Mouse (Mus musculus): Measurements from ENCODE around the gene Ccdc61. TPM values are rescaled to one million over a fixed set of nuclear protein-coding genes. Genes with fewer than 3 reads are reported as not detected.

Gene Ccdc61
- 32.8 and 34.6 TPM in 2 replicates for polyA plus RNA-seq (2015; fragmentation: Nextera tagmentation; extraction: Ambion mirVana)

DNA sequence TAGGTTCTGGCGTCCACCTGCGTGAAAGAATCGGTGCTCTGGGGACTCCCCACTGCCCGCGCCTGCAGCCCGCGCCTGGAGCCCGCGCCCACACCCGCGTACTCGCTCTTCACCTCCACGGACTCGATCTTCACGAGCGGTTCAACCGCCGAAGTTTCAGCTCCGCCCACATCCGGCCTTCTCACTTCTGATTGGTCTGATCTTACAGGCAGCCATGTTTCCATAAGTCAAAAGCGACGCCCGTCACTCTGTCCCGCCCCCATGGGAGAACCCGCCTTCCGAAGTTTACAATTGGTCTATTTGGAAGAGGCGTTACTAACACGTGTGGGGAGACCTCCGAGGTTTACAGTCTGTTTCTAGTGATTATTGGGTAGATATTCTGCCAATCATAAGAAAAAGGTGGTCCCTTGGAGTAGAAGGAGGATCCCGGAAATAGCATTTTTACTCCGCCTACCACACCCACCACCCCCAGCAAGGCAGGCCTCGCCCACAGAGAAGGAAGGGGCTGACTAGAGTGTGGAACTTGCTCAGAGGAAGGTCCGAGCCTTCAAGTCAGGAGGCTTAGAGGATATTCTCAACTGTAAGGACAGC lies at the start of gene Ccdc61:
Gene Ccdc61 (minus strand): TSS at position 175 of the 591 bp plus-strand sequence.
- H3K36me3 ChIP-seq, result peaks cover 5% of the 10 kb centered on the region; the same call in 1 of the 2 replicates
- no peak within 1 kb of the TSS for H3K27ac ChIP-seq
- peak within 1 kb of the TSS; percentile 76 for H3K4me3 ChIP-seq
- H3K9me3 ChIP-seq, result no peaks in the 10 kb centered on the region
- H3K4me1 ChIP-seq, result peaks cover 17% of the 10 kb centered on the region
- H3K9ac ChIP-seq, result peak within 1 kb of the TSS; percentile 75
- H3K27me3 ChIP-seq, result no peaks in the 10 kb centered on the region
- WGBS, result under 1% methylated on average over 33 of the region's 33 CpGs
- H3K4me2 ChIP-seq (replicated peaks), result peak within 1 kb of the TSS; percentile 77
- peak; percentile 99 for ATAC-seq (ENCODE audit: low FRiP score, low read depth)

DNA sequence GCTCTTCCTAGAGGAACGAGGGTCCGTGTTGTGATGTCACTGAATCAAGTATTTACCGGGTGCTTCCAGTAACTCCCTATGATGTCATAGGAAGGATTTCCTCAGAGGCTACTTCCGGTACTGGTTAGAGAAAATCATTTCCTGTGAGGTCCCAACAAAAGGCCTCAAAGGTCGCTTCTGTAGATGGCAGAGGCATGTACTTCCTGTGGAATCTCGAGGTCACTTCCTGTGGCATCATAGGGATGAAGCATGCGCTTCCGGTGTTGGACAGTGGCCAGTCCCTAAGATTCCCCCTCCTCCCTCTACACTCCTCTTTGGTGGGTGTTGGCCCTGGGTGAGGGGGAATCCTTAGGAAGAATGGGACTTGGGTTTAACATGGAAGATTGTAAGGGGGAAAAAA lies 49.2 kb upstream of the Ccdc61 start:
- WGBS, result 57% methylated on average over 8 of the region's 8 CpGs
- Histone ChIP-seq H3K9me3 (no peaks in the 10 kb centered on the region), H3K4me1 (peaks cover 21% of the 10 kb centered on the region), H3K27ac (no peak overlapping the region), H3K9ac (no peak overlapping the region), H3K4me3 (no peak overlapping the region), H3K36me3 (no peaks in the 10 kb centered on the region), H3K27me3 (peaks cover 100% of the 10 kb centered on the region), H3K4me2 (replicated peaks) (no peak overlapping the region)
- ATAC-seq (ENCODE audit: low FRiP score, low read depth), result no peak

DNA sequence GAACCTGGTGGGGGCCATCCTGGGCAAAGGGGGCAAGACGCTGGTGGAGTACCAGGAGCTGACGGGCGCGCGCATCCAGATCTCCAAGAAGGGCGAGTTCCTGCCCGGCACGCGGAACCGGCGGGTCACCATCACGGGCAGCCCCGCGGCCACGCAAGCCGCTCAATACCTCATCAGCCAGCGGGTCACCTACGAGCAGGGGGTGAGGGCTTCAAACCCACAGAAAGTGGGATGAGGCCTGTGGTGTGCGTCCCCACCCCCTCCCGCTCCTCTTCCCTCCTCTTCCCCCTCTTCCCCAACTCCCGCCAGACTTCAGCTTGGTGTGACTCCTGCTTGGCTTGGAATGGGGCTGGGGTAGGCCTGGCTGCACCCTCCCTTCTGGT lies 48.2 kb upstream of the Ccdc61 start:
- peak overlapping the region; percentile 65 for H3K4me3 ChIP-seq
- H3K27ac ChIP-seq, result no peak overlapping the region
- no peak; the same call in 1 of the 2 replicates for ATAC-seq (ENCODE audit: low FRiP score, low read depth)
- no peaks in the 10 kb centered on the region for H3K36me3 ChIP-seq
- peak overlapping the region; percentile 94 for H3K4me2 ChIP-seq (replicated peaks)
- H3K9me3 ChIP-seq, result no peaks in the 10 kb centered on the region
- WGBS, result under 1% methylated on average over 21 of the region's 21 CpGs
- peak overlapping the region; percentile 63 for H3K9ac ChIP-seq
- peaks cover 20% of the 10 kb centered on the region for H3K4me1 ChIP-seq
- H3K27me3 ChIP-seq, result peaks cover 98% of the 10 kb centered on the region

DNA sequence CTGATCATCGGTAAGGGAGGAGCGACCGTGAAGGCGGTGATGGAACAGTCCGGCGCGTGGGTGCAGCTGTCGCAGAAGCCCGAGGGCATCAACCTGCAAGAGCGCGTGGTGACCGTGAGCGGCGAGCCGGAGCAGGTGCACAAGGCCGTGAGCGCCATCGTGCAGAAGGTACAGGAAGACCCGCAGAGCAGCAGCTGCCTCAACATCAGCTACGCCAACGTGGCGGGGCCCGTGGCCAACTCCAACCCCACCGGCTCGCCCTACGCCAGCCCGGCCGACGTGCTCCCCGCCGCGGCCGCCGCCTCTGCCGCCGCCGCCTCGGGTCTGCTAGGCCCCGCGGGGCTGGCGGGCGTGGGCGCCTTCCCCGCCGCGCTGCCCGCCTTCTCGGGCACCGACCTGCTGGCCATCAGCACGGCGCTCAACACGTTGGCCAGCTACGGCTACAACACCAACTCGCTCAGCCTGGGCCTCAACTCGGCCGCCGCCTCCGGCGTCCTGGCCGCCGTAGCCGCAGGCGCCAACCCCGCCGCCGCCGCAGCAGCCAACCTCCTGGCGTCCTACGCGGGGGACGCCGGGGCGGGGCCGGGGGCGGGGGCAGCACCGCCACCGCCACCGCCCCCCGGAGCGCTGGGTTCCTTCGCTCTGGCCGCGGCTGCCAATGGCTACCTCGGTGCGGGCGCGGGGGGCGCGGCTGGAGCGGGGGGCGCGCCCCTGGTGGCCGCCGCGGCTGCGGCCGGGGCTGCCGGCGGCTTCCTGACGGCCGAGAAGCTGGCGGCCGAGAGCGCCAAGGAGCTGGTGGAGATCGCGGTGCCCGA lies 47.6 kb upstream of the Ccdc61 start:
- Histone ChIP-seq H3K4me2 (replicated peaks) (peak overlapping the region; percentile 94), H3K27me3 (peaks cover 94% of the 10 kb centered on the region), H3K4me3 (peak overlapping the region; percentile 65), H3K36me3 (no peaks in the 10 kb centered on the region), H3K27ac (no peak overlapping the region), H3K9me3 (no peaks in the 10 kb centered on the region), H3K4me1 (peaks cover 16% of the 10 kb centered on the region), H3K9ac (peak overlapping the region; percentile 63)
- WGBS, result under 1% methylated on average over 102 of the region's 107 CpGs
- peak; percentile 72 for ATAC-seq (ENCODE audit: low FRiP score, low read depth)

DNA sequence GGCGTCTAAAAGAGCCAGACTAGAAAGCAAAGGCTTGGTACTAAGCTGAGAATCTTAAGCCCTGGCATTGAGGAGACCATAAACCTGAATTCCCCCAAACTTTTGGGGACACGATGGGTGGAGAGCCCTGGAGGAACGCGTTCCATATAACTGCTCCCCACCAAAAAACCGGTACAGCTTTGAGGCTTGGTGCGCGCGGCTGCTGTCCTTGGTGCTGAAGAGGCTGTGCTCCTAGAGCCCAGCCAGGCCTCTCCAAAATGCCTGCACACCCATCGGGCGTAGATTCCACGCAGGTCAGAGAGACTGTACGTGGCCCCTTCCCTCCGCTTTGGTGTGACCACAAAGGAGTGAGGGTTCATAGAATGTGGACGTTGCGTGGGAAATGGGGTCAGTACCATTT lies 41.2 kb upstream of the Ccdc61 start:
- no peak overlapping the region for H3K9ac ChIP-seq
- 15% methylated on average over 15 of the region's 15 CpGs for WGBS
- no peaks in the 10 kb centered on the region for H3K9me3 ChIP-seq
- no peaks in the 10 kb centered on the region for H3K36me3 ChIP-seq
- no peaks in the 10 kb centered on the region for H3K4me1 ChIP-seq
- no peak overlapping the region for H3K27ac ChIP-seq
- H3K27me3 ChIP-seq, result peaks cover 69% of the 10 kb centered on the region
- no peak overlapping the region for H3K4me3 ChIP-seq
- H3K4me2 ChIP-seq (replicated peaks), result no peak overlapping the region
- ATAC-seq (ENCODE audit: low FRiP score, low read depth), result no peak

DNA sequence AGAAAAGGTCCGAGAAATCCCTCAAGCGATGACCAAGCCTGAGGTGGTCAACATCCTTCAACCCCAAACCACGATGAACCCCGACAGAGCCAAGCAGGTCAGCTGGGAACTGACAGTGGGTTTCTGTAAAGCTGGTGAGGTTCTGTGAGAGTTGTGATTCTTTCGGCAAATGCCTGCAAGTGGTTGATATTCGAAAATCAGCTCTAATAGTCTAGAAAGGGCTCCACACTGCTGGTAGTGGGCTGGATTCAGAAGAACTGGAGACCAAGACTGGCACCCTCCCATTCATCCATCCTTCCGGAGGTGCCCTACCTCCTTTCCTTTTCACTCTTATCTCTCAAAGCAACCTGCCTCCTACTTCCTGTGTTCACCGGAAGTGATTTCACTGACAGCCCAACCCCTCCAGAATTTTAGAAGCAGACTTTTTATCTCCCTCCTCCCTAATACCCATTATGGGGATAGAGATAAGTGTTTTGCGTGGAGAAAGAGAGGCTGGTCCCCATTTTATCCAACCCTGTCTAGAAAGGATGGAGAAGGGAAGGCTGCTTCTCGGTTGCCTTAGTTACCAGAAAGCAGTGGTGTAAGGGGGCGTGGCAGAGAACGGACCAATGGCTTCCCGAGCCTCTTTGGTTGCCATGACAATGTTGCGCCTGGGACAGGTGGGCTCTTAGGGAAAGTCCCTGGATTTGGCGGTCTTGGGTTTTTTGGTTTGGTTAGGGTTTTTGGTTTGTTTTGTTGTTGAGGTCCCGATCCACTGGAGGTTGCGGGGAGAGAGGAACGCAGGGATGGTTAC lies 40.5 kb upstream of the Ccdc61 start:
- ATAC-seq (ENCODE audit: low FRiP score, low read depth), result no peak
- Histone ChIP-seq H3K4me2 (replicated peaks) (no peak overlapping the region), H3K27ac (no peak overlapping the region), H3K4me1 (no peaks in the 10 kb centered on the region), H3K4me3 (no peak overlapping the region), H3K9ac (no peak overlapping the region), H3K9me3 (no peaks in the 10 kb centered on the region), H3K27me3 (peaks cover 62% of the 10 kb centered on the region), H3K36me3 (no peaks in the 10 kb centered on the region)
- 22% methylated on average over 18 of the region's 18 CpGs for WGBS

DNA sequence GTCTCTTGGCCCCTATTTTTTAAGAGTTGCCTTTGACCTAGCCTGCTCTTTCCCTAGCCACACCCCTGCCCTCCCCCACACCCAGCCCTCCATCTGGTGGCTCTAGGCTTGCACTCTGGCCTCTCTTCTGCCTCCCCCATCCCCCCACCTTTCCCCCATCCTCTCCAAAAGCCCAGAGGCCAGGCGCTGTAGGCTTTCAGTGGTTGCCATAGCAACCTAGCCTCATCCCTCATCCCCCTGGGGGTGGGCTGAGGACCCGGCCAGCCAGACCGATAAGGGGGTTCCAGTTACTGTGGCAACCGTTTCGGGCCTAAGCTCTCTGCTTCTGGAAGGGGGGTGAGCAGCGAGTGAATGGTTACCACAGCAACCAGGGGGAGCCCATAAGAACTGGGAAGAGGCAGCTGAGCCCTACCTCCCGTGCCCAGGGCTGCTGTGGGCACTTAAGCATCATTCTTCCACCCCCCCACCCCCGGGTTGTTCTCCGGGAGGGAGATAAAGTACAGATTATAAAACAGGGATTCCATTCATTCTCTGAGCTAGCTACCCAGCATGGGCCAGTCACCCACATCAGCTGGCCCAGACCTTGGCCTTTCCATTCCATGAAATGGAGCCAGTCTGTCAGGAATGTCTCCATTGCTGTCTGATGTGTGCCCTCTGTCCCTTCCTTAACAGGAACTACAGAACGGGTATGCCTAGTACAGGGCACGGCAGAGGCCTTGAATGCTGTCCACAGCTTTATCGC lies 39.7 kb upstream of the Ccdc61 start:
- Histone ChIP-seq H3K4me2 (replicated peaks) (no peak overlapping the region), H3K27me3 (peaks cover 55% of the 10 kb centered on the region), H3K27ac (no peak overlapping the region), H3K4me3 (no peak overlapping the region), H3K9ac (no peak overlapping the region), H3K4me1 (no peaks in the 10 kb centered on the region), H3K9me3 (no peaks in the 10 kb centered on the region), H3K36me3 (no peaks in the 10 kb centered on the region)
- WGBS, result 44% methylated on average over 12 of the region's 12 CpGs
- ATAC-seq (ENCODE audit: low FRiP score, low read depth), result no peak

DNA sequence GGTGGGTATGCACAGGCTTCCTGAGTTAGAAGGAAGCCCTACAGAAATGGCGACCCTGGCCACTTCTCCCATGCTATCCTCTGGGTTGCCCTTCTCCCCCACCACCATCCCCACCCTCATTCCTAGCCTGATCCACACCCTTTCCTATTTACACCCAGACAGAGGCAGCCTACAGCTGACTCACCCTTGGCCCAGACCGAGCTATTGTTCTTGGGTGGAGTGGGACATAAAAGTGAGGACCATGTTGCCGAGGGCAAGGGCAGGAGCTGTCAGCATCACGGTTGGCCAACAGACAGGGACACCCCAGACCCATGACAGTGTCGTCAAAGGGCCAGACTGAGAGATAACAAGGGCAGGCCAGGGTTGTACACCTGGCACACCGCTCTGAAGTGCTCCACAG lies 37.9 kb upstream of the Ccdc61 start:
- Histone ChIP-seq H3K4me2 (replicated peaks) (no peak overlapping the region), H3K4me1 (no peaks in the 10 kb centered on the region), H3K36me3 (no peaks in the 10 kb centered on the region), H3K27ac (no peak overlapping the region), H3K9me3 (no peaks in the 10 kb centered on the region), H3K27me3 (peaks cover 39% of the 10 kb centered on the region), H3K4me3 (no peak overlapping the region), H3K9ac (no peak overlapping the region)
- no peak for ATAC-seq (ENCODE audit: low FRiP score, low read depth)
- WGBS, result 70% methylated on average over 6 of the region's 6 CpGs

DNA sequence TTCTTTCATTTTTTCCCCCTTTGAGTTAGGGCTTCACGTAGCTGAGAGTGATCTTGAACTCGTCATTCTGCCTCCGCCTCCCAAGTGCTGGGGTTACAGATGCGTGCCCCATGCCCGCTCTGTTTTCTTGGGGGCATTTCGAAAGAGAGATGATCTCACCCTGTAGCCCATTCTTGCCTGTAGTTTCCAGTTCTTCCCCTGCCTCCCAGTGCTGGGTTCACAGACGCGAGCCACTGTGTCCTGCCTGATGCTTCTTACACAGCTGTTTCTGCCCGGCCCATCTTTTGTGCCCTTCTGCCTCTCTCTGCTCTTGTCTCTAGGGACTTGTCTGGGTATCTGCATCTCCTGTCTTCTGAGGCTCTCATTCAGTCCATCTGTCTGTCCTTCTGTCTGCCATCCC lies 32.6 kb upstream of the Ccdc61 start:
- Histone ChIP-seq H3K4me2 (replicated peaks) (no peak overlapping the region), H3K4me1 (no peaks in the 10 kb centered on the region), H3K9me3 (no peaks in the 10 kb centered on the region), H3K9ac (no peak overlapping the region), H3K27ac (no peak overlapping the region), H3K27me3 (peaks cover 6% of the 10 kb centered on the region; the same call in 1 of the 2 replicates), H3K4me3 (no peak overlapping the region), H3K36me3 (no peaks in the 10 kb centered on the region)
- WGBS, result 50% methylated on average over 9 of the region's 9 CpGs
- no peak for ATAC-seq (ENCODE audit: low FRiP score, low read depth)

DNA sequence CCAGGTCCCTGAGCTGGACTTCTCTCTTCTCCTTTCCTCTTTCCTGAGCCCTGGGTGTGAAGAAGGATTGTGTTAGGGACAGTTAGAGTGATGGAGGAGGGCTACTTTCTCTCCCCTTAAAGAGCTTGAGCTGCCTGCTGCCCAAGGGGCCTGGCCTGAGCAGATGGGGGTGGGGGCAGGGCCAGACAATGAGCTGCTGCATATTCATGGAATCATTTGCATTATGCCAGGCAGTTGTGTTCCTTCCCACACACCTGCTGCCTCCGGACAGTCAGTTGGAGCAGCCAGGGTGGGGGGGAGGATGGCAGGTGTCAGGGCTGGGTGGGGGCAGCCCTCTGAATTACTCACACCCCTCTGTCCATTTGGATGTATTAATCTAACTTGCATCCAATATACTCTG lies 32.2 kb upstream of the Ccdc61 start:
- WGBS, result 38% methylated on average over 1 of the region's 1 CpGs
- no peak for ATAC-seq (ENCODE audit: low FRiP score, low read depth)
- Histone ChIP-seq H3K4me3 (no peak overlapping the region), H3K27me3 (peaks cover 6% of the 10 kb centered on the region; the same call in 1 of the 2 replicates), H3K4me2 (replicated peaks) (no peak overlapping the region), H3K9ac (no peak overlapping the region), H3K4me1 (no peaks in the 10 kb centered on the region), H3K27ac (no peak overlapping the region), H3K36me3 (no peaks in the 10 kb centered on the region), H3K9me3 (no peaks in the 10 kb centered on the region)

DNA sequence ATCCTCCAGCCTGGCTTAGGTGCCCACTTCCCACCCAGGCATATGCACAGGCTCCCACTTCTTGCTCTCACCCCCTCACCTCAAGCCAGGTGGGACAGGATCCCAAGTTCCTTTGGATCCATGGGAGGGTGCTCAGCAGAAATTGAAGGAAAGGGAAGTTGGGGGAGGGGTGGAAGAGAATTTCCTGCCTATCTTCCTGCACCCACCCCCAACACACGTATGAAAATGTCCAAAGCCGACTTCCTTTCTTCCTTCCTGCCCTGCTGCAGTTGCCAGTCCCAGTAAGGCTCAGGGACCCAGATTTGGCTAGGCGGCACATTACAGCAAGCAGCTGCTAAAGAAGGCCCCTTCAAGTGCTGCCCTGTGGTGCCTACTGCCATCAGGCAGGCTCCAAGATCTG lies 17.5 kb upstream of the Ccdc61 start:
- H3K27me3 ChIP-seq, result peaks cover 76% of the 10 kb centered on the region
- no peak overlapping the region for H3K27ac ChIP-seq
- H3K4me2 ChIP-seq (replicated peaks), result peak overlapping the region; percentile 4; the same call in 1 of the 2 replicates
- WGBS, result 40% methylated on average over 3 of the region's 3 CpGs
- no peak overlapping the region for H3K4me3 ChIP-seq
- no peaks in the 10 kb centered on the region for H3K9me3 ChIP-seq
- H3K4me1 ChIP-seq, result peaks cover 10% of the 10 kb centered on the region
- H3K36me3 ChIP-seq, result no peaks in the 10 kb centered on the region
- no peak overlapping the region for H3K9ac ChIP-seq
- no peak for ATAC-seq (ENCODE audit: low FRiP score, low read depth)

All from limb, embryonic 13.5 days (tissue).